Mouse (Mus musculus): ENCODE measurements at regions not wholly inside any gene's neighbourhood (a gene's known extent, or its start where the extent isn't known, plus 50 kb on each side); places are given as distances from the start of the nearest gene placed in this dataset.

DNA sequence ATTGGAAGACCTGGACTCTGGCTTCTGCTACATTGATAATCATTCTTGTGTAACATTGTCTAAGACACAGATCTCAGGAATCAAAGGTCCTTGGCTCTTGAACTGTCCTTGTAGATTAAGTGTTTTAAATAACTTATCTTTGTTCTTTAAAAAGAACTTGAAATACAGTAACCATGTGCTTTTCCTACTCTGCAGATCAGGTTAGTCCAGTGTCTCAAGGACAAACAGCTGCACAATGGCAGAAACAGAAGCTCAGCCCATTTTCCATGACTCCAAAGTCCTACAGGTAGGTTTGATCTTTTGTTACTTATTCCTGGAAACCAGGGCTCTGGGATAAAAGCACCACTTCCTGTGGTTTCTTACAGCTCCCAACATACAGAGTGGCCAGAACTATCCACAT lies 244.5 kb upstream of the Impg1 start:
- TF ChIP-seq CTCF (IDR thresholded peaks at IDR 0.05; ENCODE audit: control insufficient read depth, insufficient read depth, insufficient read length) (no peak), USF1 (IDR thresholded peaks at IDR 0.05; ENCODE audit: low read depth) (no peak)

All from C2C12 (cell line).